Mouse (Mus musculus): ENCODE data around the gene Sptb. TPM values are rescaled to one million over a fixed set of nuclear protein-coding genes. Genes with fewer than 3 reads are reported as not detected.

The Sptb gene
- total and polyA plus RNA-seq, 3 experiments: 17.9 to 85.1 (median 35.4) TPM

GRCm38 (mm10) chr12:76546383-76547276, 163.7 kb downstream of the Sptb start:
- H3K79me2 ChIP-seq (ENCODE audit: control insufficient read depth, insufficient read depth, low read length, poor library complexity): no peaks in the 10 kb centered on the region
- no peaks in the 10 kb centered on the region for H3K27me3 ChIP-seq (ENCODE audit: control insufficient read depth in 1 of 2, insufficient read depth in 2 of 2, low read length in 2 of 2)

GRCm38 (mm10) chr12:76545786-76546370, 164.5 kb downstream of the Sptb start:
- Histone ChIP-seq H3K79me2 (ENCODE audit: control insufficient read depth, insufficient read depth, low read length, poor library complexity) (no peaks in the 10 kb centered on the region), H3K9ac (ENCODE audit: control insufficient read depth, low read depth, low read length, poor library complexity, severe bottlenecking) (no peak overlapping the region), H3K4me3 (ENCODE audit: control insufficient read depth in 1 of 2, insufficient read depth in 1 of 2, low read depth in 2 of 2, low read length in 2 of 2) (no peak overlapping the region), H3K4me1 (ENCODE audit: control insufficient read depth in 1 of 2, insufficient read depth in 2 of 2, low read length in 2 of 2) (peaks cover 0 to 7% of the 10 kb centered on the region in 2 experiments; a peak in 2 of 4 replicates), H3K9me3 (replicated peaks; ENCODE audit: insufficient read depth, low read length) (no peaks in the 10 kb centered on the region), H3K27ac (ENCODE audit: control insufficient read depth, low read depth, low read length) (no peak overlapping the region), H3K27me3 (ENCODE audit: control insufficient read depth in 1 of 2, insufficient read depth in 2 of 2, low read length in 2 of 2) (no peaks in the 10 kb centered on the region), H3K36me3 (ENCODE audit: control insufficient read depth in 1 of 2, insufficient read depth in 2 of 2, low read length in 2 of 2) (peaks cover 0 to 4% of the 10 kb centered on the region in 2 experiments; a peak in 2 of 4 replicates)
- DNase-seq (ENCODE audit: low read depth, low spot score): no peak
- TF ChIP-seq RCOR1 (IDR thresholded peaks at IDR 0.05; ENCODE audit: low read depth, low read length) (no peak), POLR2AphosphoS2 (IDR thresholded peaks at IDR 0.05; ENCODE audit: low read length) (no peak), TCF12 (IDR thresholded peaks at IDR 0.05; ENCODE audit: low read depth, low read length) (no peak), NELFE (IDR thresholded peaks at IDR 0.05; ENCODE audit: low read depth, low read length) (no peak), ZC3H11A (IDR thresholded peaks at IDR 0.05; ENCODE audit: low read depth, low read length) (no peak), GABPA (IDR thresholded peaks at IDR 0.05; ENCODE audit: low read depth, low read length) (no peak), E2F4 (IDR thresholded peaks at IDR 0.05; ENCODE audit: borderline replicate concordance, low read depth, low read length) (no peak), POLR2AphosphoS5 (IDR thresholded peaks at IDR 0.05; ENCODE audit: borderline replicate concordance, low read depth, low read length) (no peak), ZNF384 (IDR thresholded peaks at IDR 0.05; ENCODE audit: low read depth, low read length) (no peak), TBP (IDR thresholded peaks at IDR 0.05; ENCODE audit: low read depth, low read length) (no peak)

More at GRCm38 (mm10) chr12:76546383-76547276, 163.7 kb downstream of the Sptb start:
- Histone ChIP-seq H3K36me3 (ENCODE audit: control insufficient read depth in 1 of 2, insufficient read depth in 2 of 2, low read length in 2 of 2) (no peaks in the 10 kb centered on the region), H3K9me3 (replicated peaks; ENCODE audit: insufficient read depth, low read length) (no peaks in the 10 kb centered on the region), H3K27ac (ENCODE audit: control insufficient read depth, low read depth, low read length) (no peak overlapping the region), H3K4me1 (ENCODE audit: control insufficient read depth in 1 of 2, insufficient read depth in 2 of 2, low read length in 2 of 2) (no peaks in the 10 kb centered on the region), H3K4me3 (ENCODE audit: control insufficient read depth in 1 of 2, insufficient read depth in 1 of 2, low read depth in 2 of 2, low read length in 2 of 2) (no peak overlapping the region), H3K9ac (ENCODE audit: control insufficient read depth, low read depth, low read length, poor library complexity, severe bottlenecking) (no peak overlapping the region)
- TF ChIP-seq MYC (IDR thresholded peaks at IDR 0.05; ENCODE audit: low read depth, low read length) (no peak), EP300 (IDR thresholded peaks at IDR 0.05; ENCODE audit: low read depth in 1 of 2, low read length in 2 of 2) (no peak), MAZ (IDR thresholded peaks at IDR 0.05; ENCODE audit: low read depth, low read length) (no peak), TCF12 (IDR thresholded peaks at IDR 0.05; ENCODE audit: low read depth, low read length) (no peak), SIN3A (IDR thresholded peaks at IDR 0.05; ENCODE audit: low read length) (no peak), MEF2A (IDR thresholded peaks at IDR 0.05; ENCODE audit: extremely low read depth, insufficient replicate concordance, low read depth, low read length, poor library complexity, severe bottlenecking) (no peak), ZMIZ1 (IDR thresholded peaks at IDR 0.05; ENCODE audit: low read depth, low read length) (no peak), MYB (IDR thresholded peaks at IDR 0.05; ENCODE audit: low read depth, low read length) (no peak), MXI1 (IDR thresholded peaks at IDR 0.05; ENCODE audit: low read depth, low read length) (no peak), UBTF (IDR thresholded peaks at IDR 0.05; ENCODE audit: borderline replicate concordance, insufficient read depth, low read depth, low read length) (no peak), CHD2 (IDR thresholded peaks at IDR 0.05; ENCODE audit: low read length) (no peak), JUND (IDR thresholded peaks at IDR 0.05; ENCODE audit: low read depth, low read length) (no peak), TBP (IDR thresholded peaks at IDR 0.05; ENCODE audit: low read depth, low read length) (no peak)
- no peak for DNase-seq (ENCODE audit: low read depth, low spot score)

Data from MEL (cell line).